Mouse (Mus musculus) adrenal gland, adult (tissue): ENCODE measurements around the gene Zbtb32.
A peak's percentile ranks its signal among the peaks of the same experiment; 100 is the strongest.

ENCODE experiments used
- DNase-seq, 2 experiments: peaks; one replicate each; pipeline ENCODE4 v3.0.0; 2022 to 2023; ENCODE audit warnings: low spot score in 1 of 2; ENCODE audit not compliant: inconsistent age in 2 of 2

Gene Zbtb32

DNA sequence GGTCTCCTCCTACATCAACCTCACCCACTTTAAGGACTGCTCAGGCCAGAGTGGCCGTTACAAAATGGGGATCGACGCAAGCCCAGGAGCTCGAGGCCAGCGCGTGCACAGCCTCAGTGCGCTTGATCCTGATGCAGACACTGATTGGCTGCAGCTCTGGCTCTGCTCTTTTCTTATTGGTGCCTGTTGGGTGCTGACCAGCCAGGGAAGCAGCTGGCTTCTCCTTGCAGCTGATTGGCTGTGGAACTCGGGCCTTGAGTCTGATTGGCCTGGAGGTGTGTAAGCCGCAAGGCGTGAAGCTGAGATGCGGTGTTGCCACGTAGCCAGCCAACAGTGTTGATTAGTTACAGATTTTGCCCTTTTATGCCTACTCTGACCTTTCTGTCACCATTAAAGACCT lies at the start of gene Zbtb32:
Gene Zbtb32 (minus strand): TSS at position 124 of the 400 bp plus-strand sequence.
- DNase-seq = no peak

DNA sequence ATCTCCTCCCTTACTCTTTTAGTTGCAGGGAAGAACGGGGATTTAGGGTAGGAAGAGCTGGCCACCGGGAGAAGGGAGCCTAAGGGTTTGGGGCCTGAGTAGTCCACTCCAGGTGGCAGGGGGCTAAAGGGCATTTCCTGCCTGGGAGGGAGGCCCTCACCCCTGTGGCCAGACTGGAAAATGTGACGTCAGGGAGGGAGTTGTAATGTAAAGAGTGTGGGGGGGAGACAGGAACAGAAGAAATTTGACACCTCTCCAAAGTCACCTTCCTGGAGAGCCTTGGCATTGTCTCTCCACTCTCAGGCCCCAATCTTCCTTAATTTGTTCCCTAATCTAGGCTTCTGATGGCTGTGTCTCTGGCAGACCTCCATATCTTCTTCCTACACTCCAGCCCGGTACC lies 40.4 kb upstream of the Zbtb32 start:
- DNase-seq = no peak

DNA sequence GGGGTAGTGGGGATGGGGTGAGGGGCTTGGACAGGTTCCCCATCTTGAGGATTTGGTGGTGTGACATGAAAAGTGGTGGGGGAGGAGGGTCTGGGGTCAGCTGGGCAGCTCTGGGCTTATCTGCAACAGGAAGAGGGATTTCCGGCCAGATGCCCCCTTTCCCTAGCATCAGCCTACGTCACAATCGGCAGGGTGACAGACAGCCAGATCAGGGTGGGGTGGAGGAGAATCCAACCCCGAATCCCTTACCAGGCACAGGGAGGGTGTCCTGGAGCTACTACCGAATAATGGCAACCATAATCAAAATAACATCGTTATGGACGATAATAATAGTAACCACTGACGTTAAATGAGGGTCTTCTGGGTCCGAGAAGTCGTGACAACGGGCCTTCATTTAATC lies 37.7 kb upstream of the Zbtb32 start:
- no peak for DNase-seq

DNA sequence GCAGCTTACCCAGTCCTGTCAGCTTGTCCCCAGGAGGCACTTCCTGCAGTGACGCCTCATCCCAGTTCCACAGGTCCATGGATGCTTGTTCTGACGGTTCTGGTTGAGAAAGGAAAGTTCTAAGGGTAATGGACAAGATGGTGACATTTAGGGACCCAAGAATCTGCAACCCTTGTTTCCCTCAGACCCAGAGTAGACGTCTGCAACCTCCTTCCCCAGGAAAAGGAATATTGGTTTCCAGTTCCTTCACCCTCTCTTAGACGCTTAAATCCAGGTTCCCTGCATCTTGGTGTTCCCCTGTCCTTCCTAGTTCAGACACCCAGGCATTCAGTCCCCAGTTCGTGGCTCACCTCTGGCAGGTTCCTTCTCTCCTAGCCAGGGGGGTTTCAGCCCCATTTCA lies 37.0 kb upstream of the Zbtb32 start, which contains the start of gene Etv2:
Gene Etv2 (minus strand): TSS at position 101 of the 400 bp plus-strand sequence.
- DNase-seq = no peak

DNA sequence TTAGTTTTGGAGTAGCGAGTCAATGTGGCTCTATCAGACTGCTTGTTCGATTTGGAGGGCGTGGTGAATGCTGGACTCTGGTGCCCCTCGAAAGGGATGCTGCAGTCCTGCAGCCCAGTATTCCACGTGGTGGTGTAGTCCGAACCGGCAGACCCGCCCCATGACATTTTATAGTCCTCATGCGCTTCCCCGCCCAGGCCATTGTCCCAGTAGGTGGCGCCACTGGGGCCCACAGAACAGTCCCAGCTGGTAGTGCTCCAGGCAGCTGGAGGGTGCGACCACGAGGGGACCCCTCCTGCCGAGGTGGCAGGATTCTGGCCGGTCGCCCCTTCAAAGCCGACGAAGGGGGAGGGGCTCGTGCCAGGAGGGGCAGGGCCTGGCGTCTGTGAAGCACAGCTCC lies 35.9 kb upstream of the Zbtb32 start:
- peak; percentile 56 to 72 for DNase-seq

DNA sequence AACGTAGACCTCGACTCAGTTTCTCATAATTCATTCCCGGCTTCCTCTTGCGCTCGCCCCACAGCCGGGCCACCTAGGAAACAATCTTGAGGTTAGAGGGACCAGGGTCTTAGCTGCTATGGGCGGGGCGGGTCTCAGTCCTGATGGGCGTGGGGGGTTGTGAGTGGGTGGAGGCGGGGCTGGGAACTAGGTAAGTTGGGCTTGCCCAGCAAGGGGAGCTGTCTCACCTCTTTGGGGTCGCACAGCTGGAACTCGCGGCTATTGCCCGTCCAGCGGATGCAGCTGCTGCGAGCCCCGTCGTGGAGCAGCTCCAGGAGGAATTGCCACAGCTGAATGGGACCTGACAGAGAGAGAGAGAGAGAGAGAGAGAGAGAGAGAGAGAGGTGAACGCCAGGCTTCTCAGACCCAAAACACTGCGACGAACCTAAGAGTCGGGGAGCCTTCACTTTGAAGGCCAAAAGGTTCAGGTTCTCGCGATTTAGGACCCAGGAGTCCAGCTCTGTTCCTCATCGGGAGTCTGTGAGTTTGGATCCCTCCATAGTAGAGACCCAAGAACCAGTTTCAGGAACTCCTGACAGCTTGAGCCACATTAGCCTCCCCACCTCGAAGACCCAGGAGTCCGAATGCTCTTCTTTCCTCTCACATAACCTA lies 35.2 kb upstream of the Zbtb32 start:
- peak in 1 of 2 experiments; percentile 25 for DNase-seq

DNA sequence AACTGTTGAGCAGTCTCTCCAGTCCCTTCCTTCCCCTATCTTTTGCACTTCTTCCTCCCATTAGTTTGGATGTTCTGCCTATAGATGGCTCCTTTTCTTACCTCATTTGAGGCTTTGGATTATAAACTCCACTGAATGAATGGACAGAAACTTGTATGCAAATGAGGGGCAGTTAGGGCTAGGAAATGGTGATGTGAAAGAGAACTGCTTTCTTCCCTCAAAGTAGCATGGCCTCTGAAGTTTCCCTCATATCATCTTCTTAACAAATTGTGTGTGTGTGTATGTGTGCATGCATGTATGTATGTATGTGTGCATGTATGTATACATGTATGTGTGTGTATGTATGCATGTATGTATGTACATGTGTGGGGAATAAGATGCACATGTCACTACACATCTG lies 30.3 kb upstream of the Zbtb32 start:
- DNase-seq = no peak

DNA sequence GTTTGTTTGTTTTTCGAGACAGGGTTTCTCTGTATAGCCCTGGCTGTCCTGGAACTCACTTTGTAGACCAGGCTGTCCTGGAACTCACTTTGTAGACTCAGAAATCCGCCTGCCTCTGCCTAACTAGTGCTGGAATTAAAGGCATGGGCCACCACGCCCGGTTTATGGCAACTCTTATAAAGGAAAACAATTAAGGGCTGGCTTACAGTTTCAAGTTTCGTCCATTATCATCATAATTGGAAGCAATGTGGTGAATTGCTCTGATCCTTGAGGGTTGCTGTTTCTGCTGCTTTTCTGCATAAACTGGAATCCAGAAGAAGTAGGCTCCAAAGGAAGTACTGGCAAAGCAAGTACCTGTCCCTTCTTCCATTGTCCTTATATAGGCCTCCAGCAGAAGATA lies 27.9 kb upstream of the Zbtb32 start:
- peak in 1 of 2 experiments; percentile 28 for DNase-seq

DNA sequence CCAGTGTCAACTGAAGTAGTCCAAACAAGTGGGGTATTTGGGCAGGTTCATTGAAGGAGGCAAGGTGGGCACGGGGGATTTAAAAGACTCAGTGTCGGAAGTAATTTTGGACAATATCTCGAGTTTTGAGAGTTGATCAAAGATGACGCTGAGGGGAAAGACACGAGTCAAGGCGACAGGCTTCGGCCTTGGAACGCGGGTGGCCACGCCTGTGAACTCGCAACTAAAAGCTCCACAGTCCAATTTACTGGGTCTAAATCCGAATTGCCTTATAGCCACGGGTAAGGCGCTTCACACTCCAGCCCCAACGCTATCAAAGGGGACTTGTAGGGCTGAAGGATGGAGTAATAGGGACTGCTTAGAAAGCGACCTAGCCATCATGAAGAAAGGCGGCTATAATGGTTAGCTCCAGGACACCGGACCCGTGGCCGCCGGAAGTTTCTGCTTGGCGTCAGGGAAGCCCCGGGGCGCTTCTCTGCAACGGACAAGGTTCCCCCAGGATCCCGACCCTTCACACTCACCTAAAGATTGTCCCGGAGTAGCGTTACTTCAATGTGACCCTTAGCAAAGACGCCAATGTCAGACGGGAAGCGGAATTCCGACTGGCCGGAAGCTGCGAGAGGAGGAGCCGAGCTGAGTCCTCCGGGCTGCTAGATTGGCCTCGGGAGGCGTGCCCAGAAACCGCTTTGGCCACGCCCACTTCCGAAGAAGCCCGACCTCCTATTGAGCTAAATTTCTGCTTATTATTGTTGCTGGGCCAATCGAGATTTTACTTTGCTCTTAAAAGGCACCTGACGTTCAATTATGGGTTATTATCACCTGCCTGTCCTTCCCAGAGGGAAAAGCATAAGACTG lies 27.0 kb upstream of the Zbtb32 start, which contains the start of gene Cox6b1:
Gene Cox6b1 (minus strand): TSS at position 622 of the 855 bp plus-strand sequence.
- peak; percentile 90 to 94 for DNase-seq

DNA sequence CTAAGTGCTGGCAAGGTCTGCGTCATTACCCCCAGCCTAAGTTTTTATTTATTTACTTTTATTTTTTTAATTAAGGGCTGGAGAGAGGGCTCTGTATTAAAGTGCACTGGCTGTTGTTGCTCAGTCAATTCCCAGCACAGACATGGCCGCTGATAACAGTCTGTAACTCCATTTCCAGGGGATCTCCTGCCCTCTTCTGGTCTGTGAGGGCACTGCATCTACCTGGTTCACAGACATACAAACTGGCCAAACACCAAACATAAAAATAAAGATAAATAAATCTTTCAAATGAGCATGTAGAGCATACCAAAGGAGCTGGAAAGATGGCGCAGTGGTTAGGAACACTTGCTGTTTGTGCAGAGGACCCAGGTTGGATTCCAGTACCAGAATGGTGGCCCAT lies 20.5 kb upstream of the Zbtb32 start:
- DNase-seq = peak in 1 of 2 experiments; percentile 65

DNA sequence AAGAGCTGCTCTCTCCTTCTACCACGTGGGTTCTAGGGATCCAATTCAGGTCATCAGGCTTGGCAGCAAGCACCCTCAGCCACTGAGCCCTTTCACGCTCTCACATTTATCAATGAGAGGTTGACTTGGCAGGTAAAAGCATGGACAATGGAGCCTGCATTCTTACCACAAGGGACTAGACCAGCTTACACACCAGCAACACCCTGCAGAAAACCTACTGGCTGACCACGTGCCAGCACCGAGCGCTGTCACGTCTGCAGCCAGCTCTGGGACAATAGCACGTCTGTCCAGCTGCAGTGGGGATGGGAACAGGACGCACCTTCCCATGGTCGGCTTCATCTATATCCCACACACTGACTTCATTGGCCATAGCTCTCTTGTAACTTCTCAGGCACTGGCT lies 19.9 kb upstream of the Zbtb32 start:
- DNase-seq = no peak

DNA sequence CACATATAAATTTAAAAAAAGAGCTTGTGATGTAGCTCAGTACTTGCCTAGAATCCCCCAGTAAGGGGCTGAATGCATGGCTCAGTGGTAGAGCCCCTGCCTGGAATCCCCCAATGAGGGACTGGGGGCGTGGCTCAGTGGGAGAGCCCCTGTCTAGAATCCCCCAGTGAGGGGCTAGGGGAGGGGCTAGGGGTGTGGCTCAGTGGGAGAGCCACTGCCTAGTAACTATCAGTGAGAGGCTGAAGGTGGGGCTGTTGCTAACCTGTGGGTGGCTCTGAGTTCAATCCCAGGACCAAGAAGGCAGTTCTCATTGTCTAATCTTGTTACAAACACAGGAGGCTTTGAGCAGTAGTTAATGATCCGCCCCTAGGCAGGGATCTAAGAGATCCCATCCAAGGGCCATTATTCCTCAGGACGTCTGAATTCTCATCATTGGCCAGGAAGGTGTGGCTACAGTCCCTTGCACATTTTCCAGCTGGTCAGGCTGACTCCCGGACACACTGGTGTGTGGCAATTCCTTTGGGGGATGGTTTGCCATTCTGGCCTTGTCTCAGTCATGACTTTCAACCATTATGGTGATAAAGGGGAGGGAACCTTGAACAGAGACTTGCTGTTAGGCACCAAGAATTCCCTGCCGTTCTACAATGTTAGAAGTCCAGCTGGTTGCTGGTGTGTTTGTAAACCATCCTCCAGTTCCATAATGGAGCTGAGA lies 16.5 kb upstream of the Zbtb32 start:
- peak in 1 of 2 experiments; percentile 83 for DNase-seq

DNA sequence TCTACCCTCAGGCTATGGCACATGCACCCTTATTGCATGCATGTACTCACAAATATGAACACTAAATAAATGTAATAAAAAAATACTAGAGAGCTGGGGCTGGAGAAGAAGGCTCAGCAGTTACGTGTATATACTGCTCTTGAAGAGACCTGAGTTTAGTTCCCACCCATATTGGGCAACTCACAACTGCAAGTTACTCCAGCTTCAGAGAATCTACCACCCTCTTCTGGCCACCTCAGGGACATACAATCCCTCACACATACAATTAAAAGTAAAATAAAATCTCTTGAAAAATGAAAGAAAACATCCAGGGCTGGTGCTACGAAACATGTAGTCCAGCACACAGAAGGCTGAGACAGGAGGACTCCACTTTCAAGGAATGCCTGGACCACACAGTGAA lies 15.7 kb upstream of the Zbtb32 start:
- DNase-seq = no peak

DNA sequence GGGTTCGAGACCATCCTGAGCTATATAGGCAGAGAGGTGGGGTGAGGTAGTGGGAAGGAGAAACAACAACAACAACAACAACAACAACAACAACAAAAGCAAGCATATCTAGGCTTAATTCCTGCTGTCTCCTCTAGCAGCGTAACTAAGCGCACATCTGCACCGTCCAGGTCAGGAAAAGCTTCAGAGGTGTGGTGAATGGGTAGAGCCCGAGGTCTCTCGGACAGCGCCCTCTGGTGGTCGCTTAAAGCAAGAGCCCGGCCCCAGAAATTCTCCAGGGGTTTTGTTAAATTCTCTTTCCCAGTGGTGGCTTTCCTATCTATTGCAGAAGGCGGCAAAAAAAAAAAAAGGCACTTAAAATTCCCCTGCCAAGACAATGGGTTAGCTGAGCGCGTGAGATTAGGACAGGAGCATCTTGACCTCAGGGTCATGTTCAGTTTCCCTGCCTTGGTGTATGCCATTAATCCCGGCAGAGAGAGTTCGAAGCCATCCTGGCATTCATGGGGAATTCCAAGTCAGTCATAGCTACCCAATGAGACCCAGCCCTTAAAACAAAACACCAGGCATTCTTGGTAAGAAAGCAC lies 14.9 kb upstream of the Zbtb32 start:
- peak; percentile 55 to 86 for DNase-seq

DNA sequence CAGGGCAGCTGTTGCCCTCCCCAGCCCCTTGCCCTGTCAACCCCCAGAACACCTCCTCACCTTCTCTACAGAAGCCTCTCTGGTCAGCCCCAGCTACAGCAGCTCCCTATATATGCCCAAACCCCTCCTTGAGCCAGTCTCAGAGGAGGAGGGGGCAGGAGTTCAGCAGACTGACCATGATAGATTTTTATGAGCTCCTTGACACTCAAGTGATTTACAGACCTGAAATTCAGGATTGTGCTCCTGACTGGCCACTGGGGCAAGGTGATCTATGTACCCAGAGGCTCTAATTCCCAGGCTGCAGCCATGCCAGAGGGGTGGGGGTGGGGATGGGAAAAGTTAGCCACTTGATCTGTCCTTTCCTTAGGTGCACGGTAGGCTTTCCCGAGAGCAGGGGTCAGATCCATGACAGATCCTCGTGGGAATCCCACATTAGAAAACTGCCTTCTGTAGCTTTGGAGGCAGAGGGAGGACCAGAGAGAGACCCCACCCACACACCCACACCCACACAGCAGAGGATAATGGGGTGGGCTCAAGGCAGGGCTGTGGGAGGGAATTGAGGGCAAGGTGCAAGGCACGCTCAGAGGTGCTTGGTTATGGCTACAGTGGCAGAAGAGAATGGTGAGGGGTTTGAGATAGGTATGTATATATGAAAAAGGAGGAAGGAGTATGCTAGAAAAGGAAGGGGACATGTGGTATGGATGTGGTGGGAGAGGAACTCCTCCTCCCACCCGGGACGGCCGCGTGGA lies 14.1 kb upstream of the Zbtb32 start, which contains the start of gene Upk1a:
Gene Upk1a (minus strand): TSS at position 194 of the 749 bp plus-strand sequence.
- DNase-seq = no peak

DNA sequence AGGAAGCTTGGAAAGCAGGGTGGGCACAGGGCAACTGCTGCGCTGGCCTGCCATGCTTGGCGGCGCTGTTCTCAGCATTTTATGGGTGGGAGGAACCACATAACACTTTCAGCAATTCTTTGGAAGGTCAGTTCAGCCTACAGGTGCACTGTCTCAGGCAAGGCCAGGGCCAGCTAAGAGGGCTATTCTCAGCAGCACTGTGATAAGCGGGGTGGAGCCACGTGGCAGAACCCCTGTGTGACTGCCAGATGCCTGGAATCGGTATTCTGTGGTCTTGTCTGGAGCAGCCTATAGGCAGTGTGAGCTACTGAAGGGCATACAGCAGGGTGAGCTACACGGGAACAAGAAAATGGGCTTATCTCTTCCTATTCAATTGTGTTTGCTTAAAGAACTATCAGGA lies 11.3 kb upstream of the Zbtb32 start:
- no peak for DNase-seq

DNA sequence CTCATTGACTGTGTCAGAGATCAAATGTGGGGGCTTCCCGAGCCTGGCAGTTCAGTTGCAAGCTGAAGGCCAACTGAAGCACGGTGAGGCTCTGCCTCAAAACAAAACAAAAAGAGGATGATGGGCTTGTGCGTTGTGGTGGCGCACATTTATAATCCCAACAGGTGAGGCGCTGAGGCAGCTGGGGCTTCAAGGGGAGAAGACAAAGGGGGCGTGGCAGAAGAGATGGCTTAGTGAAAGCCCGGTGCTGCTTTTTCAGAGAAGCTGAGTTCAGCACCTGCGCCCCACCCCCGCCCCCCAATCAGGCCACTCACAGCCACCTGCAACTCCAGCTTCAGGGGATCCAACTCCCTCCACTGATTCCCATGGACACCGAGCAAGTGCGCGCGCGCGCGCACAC lies 9.8 kb upstream of the Zbtb32 start:
- no peak for DNase-seq

DNA sequence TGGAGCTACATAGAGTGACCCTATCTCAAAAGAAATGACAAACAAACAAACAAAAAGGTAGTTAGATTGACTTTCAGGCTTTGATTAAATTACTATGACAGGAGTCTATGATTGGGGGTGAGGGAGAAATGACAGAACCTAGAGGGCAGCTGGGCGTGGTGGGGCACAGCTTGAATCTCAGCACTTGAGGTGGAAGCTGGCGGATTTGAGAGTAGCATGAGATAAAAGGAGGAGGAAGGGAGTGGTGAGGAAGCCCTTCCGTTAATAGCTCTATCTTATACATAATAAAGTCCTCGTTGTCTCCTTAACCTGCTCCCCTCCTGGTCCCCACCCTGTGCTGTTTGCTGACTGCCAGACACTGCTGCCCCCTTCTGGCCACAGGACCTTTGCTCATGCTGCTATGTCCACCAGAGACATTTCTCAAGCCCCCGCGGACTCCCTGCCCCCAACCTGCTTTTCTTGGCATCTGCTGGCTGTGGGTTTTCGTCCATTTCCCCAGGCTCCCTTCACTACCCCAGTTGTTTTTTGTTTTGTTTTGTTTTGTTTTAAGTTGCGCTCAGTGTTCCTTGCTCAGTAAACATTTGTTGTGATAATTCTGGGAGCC lies 9.1 kb upstream of the Zbtb32 start:
- DNase-seq = peak in 1 of 2 experiments; percentile 76

DNA sequence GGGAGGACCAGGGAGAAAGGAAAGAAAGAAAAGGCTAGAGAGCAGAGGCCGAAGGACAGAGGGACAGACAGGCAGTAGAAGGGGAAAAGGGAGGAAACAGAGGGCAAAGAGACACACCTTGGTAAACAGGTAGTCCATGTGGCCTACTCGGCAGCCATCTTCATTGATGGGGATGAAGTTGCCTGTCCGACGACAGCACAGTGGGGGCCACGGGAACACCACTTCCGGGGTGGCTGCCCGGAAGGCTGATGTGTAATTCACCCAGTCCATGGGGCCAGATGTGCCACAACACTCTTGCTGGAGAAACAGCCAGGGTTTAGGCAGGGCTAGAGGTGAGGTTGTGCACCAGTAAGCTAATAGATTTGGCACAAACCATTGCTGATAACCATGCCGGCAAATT lies 6.2 kb upstream of the Zbtb32 start:
- no peak for DNase-seq

DNA sequence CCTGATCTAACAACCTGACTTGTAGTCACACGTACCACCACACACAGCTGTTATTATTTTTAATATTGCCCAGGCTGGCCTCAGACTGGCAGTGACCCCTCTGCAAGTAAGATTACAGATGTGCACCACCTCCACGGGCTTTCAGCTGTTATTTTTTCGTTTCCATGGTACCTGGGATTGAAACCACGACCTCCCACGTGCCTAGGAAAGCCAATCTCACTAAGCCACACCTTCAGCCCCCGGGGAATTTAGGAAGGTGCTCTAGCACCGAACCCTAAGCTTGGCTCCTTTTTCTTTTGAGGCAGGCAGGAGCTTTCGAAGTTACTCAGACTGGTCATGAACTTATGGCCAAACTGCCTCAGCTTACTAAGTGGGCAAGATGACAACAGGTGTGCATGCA lies 5.7 kb upstream of the Zbtb32 start:
- no peak for DNase-seq
